Mouse (Mus musculus) olfactory bulb, adult 2 months (tissue): ENCODE data around the gene Fhit.

ENCODE experiments used
- CTCF ChIP-seq: fragments of 200-500 bp; IDR thresholded peaks from 2 replicates; pipeline ENCODE4 v1.5.1; 2012; ENCODE audit warnings: low read depth, mild to moderate bottlenecking, low read length, moderate library complexity; ENCODE audit not compliant: insufficient read depth
- POLR2A ChIP-seq: fragments of 200-500 bp; IDR thresholded peaks from 2 replicates; pipeline ENCODE4 v1.6.1; 2012; ENCODE audit warnings: mild to moderate bottlenecking, low read depth, low read length, moderate library complexity; ENCODE audit not compliant: insufficient read depth

- TF ChIP-seq CTCF (no peak), POLR2A (no peak)
Observed at GRCm38 (mm10) chr14:10367783-10368680, 793.8 kb downstream of the Fhit start.
